Mouse (Mus musculus) embryonic fibroblast, embryonic 13.5 days (primary cell): Measurements from ENCODE around the gene Car11.

Experiments
- CTCF ChIP-seq: IDR thresholded peaks from 2 replicates; pipeline ENCODE4 v1.5.1; 2011; ENCODE audit warnings: mild to moderate bottlenecking, control low read depth, low read length, moderate library complexity, borderline replicate concordance; ENCODE audit not compliant: insufficient read depth
- POLR2A ChIP-seq: IDR thresholded peaks from 2 replicates; pipeline ENCODE4 v1.6.1; 2011; ENCODE audit warnings: low read depth, mild to moderate bottlenecking, control low read depth, low read length, moderate library complexity

DNA sequence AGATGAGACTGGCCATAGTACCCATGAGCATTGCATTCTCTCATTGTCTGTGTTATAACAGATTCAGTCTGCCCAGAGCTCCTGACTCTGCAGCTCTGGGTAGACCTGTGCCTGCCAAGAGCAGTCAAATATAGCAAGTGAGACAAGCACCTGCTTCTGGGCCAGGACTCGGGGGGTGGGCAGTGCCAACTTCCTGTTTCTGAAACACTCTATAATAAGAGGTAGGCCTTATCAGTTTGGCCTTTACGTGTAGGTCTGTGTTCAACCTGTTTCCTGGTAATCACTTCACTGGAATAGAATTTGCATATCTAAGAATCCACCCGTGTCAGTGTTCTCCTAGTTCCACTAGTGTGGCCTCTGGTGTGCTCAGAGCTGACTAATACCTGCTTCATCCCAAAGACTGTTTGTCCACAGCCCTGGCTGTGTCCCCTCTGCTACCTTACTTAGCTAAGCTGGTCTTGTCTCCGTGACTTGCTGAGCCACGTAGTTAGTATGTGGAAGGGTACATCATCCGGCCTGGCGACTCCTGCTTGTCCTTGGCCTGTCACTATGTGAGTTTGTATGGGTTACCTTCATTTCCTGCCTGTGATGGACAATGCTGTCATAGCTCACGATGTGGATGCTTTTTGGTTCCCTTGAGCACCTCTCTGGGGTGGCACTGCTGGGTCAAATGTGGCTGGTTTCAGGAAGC lies 18.5 kb upstream of the Car11 start:
- no peak for TF ChIP-seq POLR2A
- no peak for TF ChIP-seq CTCF
